Mouse (Mus musculus) adrenal gland, adult 18-20 months (tissue): ENCODE measurements around the gene Col2a1. TPM values are rescaled to one million over a fixed set of nuclear protein-coding genes. Genes with fewer than 3 reads are reported as not detected.

Source experiments
- DNase-seq, 2 experiments: peaks; one replicate each; pipeline ENCODE4 v3.0.0; 2021 to 2022; ENCODE audit warnings: low spot score in 2 of 2
- total RNA-seq, 2 experiments: library from RNA; stranded (reverse); gene quantifications; 1 replicate in 1 of 2; 2 replicates in 1 of 2; pipeline ENCODE4 v1.2.3; 2021

The Col2a1 gene
- total RNA-seq, 2 experiments from 2014 or later: not detected

DNA sequence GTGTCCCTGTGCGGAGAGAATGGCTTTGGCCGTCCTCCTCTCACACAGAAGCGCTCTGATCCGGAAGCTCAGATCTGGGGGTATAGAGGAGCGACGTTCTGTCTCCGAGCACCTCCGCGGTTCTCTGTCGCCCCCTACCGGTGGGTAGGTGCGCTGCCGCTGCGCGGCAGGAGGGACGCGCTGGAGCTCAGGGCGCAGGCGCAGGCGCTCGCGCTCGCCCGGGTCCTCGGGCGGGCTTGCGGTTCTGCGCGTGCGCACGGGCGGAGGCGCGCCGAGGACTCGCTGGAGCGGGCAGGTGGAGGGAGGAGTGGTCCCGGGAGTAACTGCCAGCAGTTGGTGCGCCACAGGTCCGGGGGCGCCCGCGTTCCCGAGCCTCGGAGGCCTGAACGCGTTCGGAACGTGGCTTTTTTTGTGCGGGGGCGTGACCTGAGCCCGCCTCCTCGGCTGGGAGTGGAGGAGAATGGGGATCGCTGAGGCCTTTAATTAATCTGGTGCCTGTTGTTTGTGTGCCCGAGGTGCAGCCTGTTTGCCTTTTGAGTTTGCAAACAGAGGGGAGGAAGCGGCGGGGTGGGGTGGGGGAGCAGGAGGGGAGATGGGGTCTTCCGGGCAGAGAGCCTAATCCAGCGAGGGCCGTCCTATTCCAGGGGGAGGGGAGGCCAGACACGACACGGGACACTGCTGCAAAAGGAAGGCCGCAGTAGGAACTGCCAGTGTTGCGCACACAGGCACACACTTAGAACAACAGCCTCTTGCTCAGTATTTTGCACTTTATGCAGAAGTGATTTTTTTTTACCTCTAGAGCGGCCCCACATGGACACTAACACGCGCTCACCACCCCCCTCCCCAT, 40.3 kb downstream of the Col2a1 start, which contains the start of gene Tmem106c:
Tmem106c (plus strand) TSS at position 212 of the 847 bp plus-strand sequence.
- DNase-seq: peak; percentile 93 to 94

DNA sequence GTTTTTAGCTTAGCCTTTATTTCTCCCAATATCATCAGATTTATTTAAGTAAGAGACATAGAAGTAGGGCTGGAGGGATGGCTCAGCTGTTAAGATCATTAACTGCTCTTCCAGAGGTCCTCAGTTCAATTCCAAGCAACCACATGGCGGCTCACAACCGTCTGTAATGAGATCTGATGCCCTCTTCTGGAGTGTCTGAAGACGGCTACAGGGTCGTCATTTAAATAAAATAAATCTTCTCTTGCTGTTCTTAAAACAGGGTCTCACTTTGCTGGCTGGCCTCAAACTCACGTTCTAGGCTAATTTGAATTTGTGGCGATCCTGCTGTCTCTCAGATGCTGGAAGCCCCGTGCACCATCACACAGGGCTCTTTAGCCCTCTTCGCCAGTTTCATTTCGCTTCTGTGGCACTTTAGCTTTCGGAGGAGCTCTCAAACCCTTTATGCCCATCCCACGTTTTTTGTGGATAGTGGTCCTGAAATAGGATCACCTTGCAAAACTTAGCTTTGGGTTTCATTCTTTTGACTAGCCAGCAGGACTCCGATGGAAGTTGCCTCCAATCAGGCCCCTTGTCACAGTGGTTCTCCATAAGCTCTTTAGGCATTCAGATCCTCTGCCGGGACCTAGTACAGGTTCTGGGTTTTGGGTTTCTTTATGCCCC, 41.0 kb downstream of the Col2a1 start:
- no peak for DNase-seq

DNA sequence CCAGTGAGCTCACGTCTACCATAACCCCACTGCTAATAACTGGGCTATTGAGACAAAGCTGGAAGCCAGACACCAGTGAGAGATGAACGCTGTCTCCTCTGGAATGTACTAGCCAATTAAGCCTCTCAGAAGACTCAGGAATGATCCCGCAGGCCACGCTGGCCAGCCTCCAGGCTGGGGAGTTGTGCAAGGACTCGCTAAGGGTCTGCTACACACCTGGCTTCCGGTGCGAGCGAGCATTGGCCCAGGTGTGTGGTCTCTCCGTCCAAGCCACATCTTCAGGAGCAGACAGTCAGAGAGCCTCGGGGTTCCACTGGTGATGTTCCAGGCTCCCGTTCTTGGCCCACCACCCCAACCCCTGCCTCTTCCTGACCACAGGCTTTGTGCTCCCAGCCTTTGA, 48.1 kb downstream of the Col2a1 start:
- DNase-seq: no peak

DNA sequence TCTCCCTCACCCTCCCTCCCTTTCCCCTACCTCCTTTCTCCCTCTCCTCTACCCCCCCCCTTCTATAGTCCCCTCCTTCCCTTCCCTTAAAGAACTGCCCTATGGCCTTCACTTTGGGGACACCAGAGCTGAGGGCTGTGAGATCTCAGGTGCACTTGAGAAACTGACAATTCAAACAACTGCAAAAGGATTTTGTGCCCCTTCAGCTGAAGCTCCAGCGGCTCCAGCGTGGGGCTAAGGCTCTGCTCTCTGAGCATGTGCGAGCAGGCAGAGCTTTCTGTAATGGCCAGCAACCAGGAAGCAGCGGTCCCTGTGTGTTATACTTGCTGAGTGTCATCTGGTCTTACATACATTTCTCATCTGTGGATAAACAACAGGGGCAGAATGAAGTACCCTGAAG, 48.8 kb downstream of the Col2a1 start:
- no peak for DNase-seq

DNA sequence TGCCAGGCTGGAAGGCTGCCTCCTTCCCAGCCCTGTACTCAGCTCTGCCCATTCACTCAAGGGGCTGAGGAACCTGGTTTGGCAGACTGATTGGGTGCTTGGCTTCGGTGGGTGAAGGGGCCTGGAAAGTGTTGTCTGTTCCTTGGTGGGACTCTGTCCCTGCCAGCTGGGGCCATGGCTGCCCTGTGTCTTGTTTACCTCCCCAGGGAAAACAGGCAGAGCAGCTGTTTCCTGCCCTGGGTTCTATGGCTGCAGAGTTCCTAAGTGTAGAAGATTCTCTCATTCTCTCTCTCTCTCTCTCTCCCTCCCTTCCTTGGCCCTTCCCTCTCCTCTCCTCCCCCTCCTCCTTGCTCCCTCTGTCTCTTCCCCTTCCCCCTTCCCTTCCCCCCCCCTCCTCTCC, 49.2 kb downstream of the Col2a1 start:
- no peak for DNase-seq

DNA sequence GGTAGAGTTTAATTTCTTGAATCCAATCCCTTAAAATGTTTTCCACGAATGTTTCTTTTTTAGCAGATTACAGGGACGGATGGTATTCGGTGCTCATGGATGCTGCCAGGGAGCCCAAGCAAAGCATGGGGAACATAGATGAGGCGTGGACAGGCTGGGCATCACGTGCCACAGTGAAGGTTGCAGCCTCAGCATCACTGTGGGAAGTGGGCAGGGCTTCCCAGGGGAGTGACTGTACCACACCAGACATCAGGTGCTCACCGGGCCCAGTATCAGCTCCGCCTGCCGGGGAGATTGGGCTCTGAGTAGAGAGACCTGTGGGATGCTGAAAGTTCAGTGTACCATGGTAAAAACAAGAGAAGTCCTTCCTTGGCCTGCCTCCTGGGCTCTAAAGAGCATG, 49.8 kb downstream of the Col2a1 start:
- DNase-seq: no peak

DNA sequence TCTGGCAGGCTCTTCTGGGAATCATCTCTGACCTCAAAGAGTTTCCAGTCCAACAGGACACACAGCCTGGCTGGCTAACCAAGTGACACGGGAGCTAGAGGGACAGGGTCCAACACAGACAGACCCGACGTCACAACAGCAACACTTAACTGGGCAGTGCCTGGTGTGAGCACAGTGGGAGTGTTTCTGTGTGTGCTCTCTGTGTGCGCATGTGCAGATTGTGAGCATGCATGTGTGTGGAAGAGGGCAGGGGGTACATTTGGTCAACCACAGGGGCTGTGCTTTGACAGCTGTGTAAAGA, 51.7 kb downstream of the Col2a1 start:
- DNase-seq: no peak

DNA sequence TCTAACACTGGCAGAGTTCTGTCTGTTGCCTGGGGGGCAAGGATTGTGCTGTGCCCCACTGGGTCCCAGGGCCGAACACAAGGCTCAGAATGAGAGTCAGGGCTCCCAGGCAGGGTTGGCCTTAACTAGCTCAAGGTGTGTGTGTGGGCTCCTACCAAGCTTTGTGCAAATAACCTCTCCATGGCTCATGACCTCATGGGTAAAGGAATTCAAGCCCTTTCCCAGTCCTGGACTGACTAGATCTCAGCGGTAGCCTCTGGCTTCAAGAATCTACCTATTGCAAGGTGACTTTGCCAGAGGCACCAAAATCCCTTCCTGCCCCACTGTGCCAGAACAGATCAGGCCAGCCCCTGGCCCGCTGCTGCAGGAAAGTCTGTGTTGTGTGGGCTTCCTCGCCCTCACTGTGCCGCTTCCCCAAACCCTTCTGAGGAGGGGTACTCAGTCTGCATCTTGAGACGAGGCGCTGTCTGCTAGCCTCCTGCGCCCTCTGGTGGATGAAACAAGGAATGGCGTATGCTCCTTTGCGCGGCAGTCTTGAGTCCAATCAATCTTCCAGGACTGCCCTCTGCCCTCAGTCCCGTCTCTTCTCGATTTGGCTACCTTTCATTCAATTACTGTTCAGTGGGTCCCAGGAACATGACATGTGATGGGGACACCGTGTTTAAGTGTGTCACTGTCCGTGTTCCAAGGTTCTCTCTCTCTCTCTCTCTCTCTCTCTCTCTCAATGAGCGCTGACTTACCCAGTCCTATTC, 52.2 kb downstream of the Col2a1 start:
- peak; percentile 53 to 59 for DNase-seq

DNA sequence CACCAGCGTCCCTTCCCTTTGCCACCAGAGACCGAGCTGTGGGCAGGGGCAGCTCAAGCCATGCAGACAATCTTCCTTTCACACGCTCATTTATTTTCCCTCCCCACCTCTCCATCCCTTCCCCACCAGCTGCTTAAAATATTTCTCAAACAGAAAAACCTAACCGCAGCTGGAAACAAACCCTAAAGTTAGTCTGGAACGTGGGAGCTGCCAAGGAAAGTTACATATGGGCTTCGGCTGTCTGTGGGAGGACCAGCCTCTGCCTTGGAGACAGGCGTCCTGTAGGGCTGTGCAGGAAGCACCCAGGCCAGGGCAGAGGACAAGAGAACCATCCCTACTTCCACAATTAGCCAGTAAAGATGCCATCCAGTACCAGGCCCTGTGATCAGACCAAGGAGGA, 54.3 kb downstream of the Col2a1 start:
- no peak for DNase-seq

DNA sequence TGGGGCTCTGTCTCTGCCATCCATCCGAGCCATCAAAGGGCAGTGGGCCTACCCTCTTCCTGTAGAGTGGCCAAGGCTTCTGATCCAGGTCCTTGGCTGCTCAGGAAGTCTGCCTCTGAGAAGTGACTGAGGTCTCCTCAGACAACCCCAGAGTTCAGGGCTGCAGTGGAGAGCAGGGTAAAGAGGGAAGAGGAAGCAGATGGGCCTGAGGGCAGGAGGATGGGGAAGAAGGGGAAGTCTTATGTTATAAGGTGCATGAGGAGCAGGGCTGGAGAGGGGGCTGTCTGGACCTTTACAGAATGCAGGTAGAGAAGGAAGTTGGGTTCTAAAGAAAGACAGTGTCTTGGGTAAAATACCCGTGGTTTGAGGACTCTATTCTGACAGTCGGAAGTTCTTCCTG, 54.8 kb downstream of the Col2a1 start:
- no peak for DNase-seq

DNA sequence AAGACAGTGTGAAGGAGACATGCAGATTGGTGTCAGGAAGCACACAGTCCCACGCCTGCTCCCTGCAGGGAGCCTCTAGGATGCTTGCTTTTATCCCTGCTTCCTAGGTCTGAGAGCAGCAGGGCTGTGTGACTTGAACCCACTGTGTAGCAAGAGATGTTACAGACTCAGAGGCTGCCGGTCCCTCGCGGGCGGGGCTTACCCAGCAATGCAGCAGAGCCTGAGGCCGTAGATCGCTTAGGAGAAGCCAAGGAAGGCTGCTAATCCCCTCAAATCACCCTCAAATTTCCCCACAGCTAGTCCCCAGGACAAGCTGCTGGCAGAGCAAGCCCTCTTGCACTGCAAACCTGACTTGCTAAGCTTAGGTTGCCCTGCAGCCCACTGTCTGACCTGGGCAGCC, 55.8 kb downstream of the Col2a1 start:
- DNase-seq: no peak

DNA sequence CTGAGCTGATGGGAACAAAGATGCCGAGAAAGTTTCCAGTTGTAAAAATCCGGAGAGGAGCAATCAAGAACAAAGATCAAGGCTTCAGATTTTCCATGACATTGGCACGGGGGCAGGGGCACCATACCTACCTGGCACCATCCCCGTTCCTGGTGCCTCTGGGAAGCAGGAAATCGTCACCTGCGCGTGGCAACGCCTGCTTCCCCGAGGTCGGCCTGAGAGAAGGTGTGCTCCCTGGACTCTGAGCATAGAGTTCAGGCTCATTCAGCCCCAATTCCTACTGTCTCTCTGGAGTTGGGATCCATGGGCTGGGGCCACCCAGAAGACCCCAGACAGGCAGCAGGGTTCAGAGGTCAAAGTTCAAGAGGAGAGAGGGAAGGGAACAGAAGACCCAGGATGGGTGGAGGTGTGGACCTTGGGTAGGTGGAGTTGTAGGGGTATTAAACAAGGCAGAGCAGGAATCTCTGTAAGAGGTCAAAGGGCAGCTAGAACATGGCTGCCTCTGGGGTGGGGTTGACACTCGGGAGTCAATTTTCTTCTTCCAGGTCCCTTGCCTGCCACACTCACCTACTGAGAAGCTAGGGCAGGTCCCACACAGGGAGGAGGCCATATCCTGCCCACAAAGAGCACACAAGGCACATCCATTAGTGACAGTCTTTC, 58.7 kb downstream of the Col2a1 start:
- no peak for DNase-seq

DNA sequence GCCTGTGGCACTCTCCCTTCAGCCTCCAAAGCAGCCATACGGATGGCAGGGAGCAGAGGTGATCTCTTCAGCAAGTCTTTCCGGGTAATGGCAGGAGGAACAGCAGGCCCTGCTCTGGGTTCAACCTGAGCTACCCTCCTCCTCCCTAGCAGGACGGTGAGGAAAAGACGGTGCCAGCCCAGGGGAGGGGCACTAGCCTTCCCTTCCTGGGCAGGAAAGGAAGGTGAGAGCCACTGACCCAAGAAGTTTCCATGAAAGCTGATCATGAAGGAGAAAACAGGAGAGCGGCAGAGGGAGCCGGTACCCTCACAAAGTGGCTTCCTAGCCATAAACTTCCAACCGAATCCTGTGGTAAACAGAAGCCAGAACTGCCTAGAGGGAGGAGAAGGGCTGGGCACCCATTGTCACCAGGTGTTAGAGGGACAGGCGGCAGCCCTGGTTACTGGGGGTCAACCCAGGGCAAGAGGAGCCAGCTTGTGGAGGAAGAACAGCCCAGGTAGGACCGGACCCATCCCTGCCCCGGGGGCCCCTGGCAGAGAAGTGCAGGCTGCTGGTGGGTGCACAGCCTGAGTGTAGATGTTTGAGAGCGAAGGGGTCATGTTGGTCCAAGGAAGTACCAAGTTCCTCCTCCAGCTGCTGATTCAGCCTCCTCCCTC, 59.4 kb downstream of the Col2a1 start:
- no peak for DNase-seq

DNA sequence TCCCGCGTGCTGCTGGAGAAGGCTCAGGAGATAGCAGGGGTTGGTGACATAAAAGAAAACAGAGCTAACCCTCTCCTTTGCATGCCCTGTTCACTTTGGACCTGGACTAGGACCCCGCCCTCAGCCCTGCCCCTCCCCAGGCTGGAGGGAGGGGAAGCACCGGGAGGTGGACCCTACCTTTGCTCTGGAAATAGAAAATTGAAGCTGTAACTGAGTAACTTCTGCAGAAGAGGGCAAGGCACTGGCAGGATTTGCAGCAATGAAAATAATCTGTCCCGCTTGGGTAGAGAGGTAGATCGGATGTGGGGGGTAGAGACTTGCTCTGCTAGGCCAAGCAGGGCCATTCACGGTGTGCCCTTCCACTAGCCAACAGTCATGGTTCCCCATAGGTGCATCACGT, 61.1 kb downstream of the Col2a1 start:
- DNase-seq: no peak

DNA sequence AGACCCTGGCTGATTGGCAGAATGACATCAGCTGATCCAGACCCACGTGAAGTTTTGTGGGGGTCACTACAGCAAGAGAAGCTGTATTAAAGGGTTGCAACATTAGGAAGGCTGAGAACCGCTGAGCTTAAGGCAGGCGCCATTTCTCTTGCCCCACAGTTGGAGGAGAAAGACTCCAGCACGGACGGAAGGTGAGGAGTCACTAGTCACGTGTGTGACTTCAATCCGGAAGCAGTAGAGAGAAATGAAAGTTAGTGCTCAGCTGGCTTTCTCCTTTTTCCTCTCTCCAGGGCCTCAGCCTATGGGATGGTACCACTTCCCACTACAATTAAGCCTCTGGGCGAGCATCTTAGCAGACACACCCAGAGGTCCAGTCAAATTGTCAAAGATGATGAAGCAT, 62.0 kb downstream of the Col2a1 start:
- no peak for DNase-seq

DNA sequence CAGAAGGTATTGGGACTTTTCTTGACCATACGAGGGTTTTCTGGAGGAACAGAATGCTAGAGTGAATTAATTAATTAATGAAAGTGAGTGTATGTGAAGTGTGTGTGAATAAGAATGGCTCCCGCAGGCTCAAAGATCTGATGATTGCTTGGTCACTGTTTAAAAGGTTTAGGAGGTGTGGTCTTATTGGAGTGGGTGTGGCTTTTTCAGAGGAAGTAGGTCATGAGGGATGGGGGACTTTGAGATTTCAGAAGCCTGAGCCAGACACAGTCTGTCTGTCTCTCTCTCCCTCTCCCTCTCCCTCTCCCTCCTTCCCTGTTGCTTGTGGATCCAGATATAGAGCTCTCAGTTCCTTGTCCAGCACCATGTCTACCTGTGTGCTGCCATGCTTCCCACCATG, 63.2 kb downstream of the Col2a1 start:
- DNase-seq: no peak

DNA sequence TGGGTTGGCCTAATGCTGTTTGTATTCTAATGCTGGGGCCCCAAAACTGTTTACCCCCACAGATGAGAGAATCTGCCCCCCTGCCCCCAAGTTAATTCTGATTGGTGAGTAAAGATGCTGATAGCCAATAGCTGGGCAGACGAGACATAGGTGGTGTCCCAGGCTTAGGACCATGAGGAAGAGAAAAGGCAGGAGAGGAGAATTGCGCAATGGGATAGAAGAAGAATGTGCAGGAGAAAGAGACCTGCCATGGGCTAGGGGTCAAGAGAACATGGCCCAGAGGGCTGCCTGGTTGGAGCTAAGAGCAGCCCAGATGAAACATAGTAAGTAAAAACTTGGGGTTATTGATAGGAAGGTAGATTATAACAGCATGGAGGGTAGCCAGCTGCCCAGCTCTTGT, 64.4 kb downstream of the Col2a1 start:
- no peak for DNase-seq

DNA sequence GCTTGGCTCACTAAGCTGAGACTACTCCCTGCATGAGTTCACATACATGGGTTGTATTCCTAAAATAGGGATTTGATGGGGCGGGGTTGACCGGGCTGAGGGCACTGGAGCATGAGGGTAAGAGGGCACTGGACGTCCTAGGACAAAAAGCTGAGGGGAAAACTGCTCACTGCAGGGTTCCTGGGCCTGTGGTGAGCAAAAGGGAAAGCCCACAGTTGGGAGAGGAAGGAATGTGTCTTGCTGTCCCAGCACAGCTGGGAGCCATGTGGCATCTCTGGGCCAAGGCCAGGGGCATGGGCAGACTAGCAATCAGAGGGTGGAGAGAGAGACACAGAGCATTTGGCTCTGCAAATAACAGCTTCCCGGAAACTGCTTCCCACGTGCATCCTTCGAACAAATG, 65.9 kb downstream of the Col2a1 start:
- no peak for DNase-seq

DNA sequence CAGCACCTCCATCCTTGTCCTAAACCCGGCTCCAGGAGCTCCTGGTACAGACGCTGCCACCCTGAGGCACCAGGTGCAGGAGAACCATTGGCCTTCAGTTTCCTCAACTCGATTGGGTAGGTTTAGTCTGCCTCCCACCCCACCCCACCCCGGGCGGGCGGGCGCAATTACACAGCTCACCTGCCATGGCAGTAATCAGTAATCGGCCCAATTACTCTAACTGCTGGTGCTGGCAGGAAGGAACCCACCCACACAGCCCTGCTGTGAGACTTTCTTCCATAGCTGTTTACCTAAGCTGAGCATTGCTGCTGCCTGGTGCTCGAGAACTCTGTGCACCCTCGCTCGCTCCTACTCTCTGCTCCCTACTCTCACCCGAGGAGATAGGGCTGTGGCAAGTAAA, 72.1 kb downstream of the Col2a1 start:
- no peak for DNase-seq

DNA sequence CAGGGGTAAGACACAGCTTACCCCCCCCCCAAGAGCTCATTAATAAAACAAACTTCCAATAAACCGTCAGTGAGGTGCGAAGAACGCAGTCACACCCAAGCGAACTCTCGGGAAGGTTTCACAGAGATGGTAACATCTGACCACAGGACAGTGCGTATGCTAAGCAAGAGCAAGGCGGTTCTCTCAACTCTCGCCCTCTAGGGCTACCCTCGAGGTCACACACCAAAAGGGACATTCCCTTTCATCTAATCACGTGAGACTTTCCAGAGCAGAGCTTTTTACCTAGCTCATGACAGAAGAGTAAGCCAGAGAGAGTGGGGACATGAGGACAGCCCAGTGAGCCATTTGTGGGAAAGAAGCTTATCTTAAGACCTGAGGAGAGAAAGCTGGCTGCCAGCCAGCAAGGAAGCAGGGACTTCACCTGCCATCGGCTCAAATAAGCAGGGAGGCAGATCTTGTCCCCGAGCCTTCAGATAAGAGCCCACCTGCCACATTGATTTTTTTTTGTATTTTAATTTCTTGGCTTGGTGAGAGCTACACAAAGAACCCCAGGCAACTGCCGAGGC, 75.2 kb downstream of the Col2a1 start:
- DNase-seq: no peak

DNA sequence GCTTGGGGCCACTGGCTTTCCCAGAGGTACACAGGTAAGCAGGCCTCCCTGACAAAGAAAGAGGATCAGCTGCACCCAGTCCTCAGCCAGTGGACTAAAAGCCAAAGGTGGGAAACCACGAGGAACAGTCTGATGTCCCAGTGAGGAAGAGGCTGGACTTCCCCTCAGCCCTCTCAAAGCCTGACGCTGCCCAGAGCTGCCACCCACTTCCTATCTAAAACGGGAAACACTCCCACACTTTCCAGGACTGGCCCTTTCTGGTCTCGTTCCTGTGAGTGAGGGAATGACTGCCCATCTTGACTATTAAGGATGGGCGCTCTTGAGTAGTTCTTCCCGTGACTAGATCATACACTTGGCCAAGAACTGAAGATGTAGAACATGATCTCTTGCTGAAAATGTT, 76.7 kb downstream of the Col2a1 start:
- DNase-seq: no peak
